Mouse (Mus musculus) thymus, adult 2 months (tissue): Measurements from ENCODE around the gene Hepacam.

ENCODE experiments used
- CTCF ChIP-seq: fragments of 200-500 bp; IDR thresholded peaks from 2 replicates; pipeline ENCODE4 v1.5.1; 2012; ENCODE audit warnings: mild to moderate bottlenecking, control low read depth, low read length, moderate library complexity, borderline replicate concordance; ENCODE audit not compliant: control insufficient read depth, poor library complexity, insufficient read depth; ENCODE audit errors: extremely low read depth
- POLR2A ChIP-seq: fragments of 200-500 bp; IDR thresholded peaks from 2 replicates; pipeline ENCODE4 v1.6.1; 2012; ENCODE audit warnings: mild to moderate bottlenecking, low read length, control low read depth, moderate library complexity; ENCODE audit not compliant: control insufficient read depth, poor library complexity, insufficient read depth; ENCODE audit errors: extremely low read depth

- TF ChIP-seq CTCF (no peak), POLR2A (no peak)
These were observed 21.7 kb upstream of the Hepacam start for GRCm38 (mm10) chr9:37345406-37345805.
